Mouse (Mus musculus) forebrain, embryonic 13.5 days (tissue): ENCODE results near the gene Ak4. TPM values are rescaled to one million over a fixed set of nuclear protein-coding genes. Genes with fewer than 3 reads are reported as not detected.

ENCODE experiments used
- ATAC-seq: fragments of 200-750 bp; cut with Nextera tagmentation; 2 replicates; pipeline ENCODE4 v1.8.0; 2017
- H3K27ac ChIP-seq: fragments of 300-500 bp; sonication (generic); 2 replicates; pipeline ENCODE4 v1.5.1; 2015; ENCODE audit warnings: inconsistent platforms, mild to moderate bottlenecking, moderate library complexity
- H3K27me3 ChIP-seq: fragments of 300-500 bp; sonication (generic); 2 replicates; pipeline ENCODE4 v1.6.1; 2015; ENCODE audit warnings: mild to moderate bottlenecking, inconsistent platforms
- H3K36me3 ChIP-seq: fragments of 300-500 bp; sonication (generic); 2 replicates; pipeline ENCODE4 v1.6.1; 2015; ENCODE audit warnings: mild to moderate bottlenecking, inconsistent platforms; ENCODE audit not compliant: poor library complexity, severe bottlenecking
- H3K4me1 ChIP-seq: fragments of 300-500 bp; sonication (generic); 2 replicates; pipeline ENCODE4 v1.6.1; 2015; ENCODE audit warnings: inconsistent platforms
- H3K4me2 ChIP-seq: fragments of 300-500 bp; sonication (generic); 2 replicates; pipeline ENCODE4 v1.6.1; 2015; ENCODE audit warnings: inconsistent platforms, mild to moderate bottlenecking, moderate library complexity
- H3K4me3 ChIP-seq: fragments of 300-500 bp; sonication (generic); 2 replicates; pipeline ENCODE4 v1.5.1; 2015; ENCODE audit warnings: mild to moderate bottlenecking, inconsistent platforms
- H3K9ac ChIP-seq: fragments of 300-500 bp; sonication (generic); 2 replicates; pipeline ENCODE4 v1.6.1; 2015; ENCODE audit warnings: mild to moderate bottlenecking, inconsistent platforms
- H3K9me3 ChIP-seq: fragments of 300-500 bp; sonication (generic); replicated peaks from 2 replicates; pipeline ENCODE4 v1.6.1; 2016; ENCODE audit warnings: inconsistent platforms
- WGBS: fragments of 180-500 bp; shearing (Covaris S2); methylation state at CpG from one replicate; pipeline ENCODE4 v1.1.7; 2015; 5-methylcytosine and 5-hydroxymethylcytosine counted together
- polyA plus RNA-seq: library from polyadenylated mRNA; unstranded; fragments of >200 nt; fragmentation: Nextera tagmentation; extraction: Ambion mirVana; gene quantifications from 2 replicates; pipeline ENCODE4 v1.2.1, GENCODE M21; 2015

Ak4 gene
- polyA plus RNA-seq, 1 experiment from 2014 or later: 9.7 TPM

- Histone ChIP-seq H3K4me2 (no peak overlapping the region), H3K9ac (no peak overlapping the region), H3K27ac (no peak overlapping the region), H3K36me3 (no peaks in the 10 kb centered on the region), H3K4me1 (no peaks in the 10 kb centered on the region), H3K27me3 (no peaks in the 10 kb centered on the region), H3K4me3 (no peak overlapping the region), H3K9me3 (no peaks in the 10 kb centered on the region)
- no peak for ATAC-seq
- 85% methylated on average over 8 of the region's 8 CpGs for WGBS
Measured at GRCm38 (mm10) chr4:101395021-101395533, 24.0 kb upstream of the Ak4 start.

GRCm38 (mm10) chr4:101400025-101400594, 19.0 kb upstream of the Ak4 start:
- H3K9ac ChIP-seq: no peak overlapping the region
- no peak overlapping the region for H3K4me2 ChIP-seq
- H3K27me3 ChIP-seq: no peaks in the 10 kb centered on the region
- no peak for ATAC-seq
- H3K27ac ChIP-seq: no peak overlapping the region
- no peak overlapping the region for H3K4me3 ChIP-seq
- H3K36me3 ChIP-seq: no peaks in the 10 kb centered on the region
- H3K4me1 ChIP-seq: no peaks in the 10 kb centered on the region
- 78% methylated on average over 4 of the region's 4 CpGs for WGBS
- H3K9me3 ChIP-seq: no peaks in the 10 kb centered on the region

GRCm38 (mm10) chr4:101401945-101402344, 17.1 kb upstream of the Ak4 start:
- Histone ChIP-seq H3K27ac (no peak overlapping the region), H3K4me3 (no peak overlapping the region), H3K9ac (no peak overlapping the region), H3K36me3 (no peaks in the 10 kb centered on the region), H3K27me3 (no peaks in the 10 kb centered on the region), H3K9me3 (no peaks in the 10 kb centered on the region), H3K4me2 (no peak overlapping the region), H3K4me1 (no peaks in the 10 kb centered on the region)
- WGBS: 84% methylated on average over 1 of the region's 1 CpGs
- no peak for ATAC-seq

DNA sequence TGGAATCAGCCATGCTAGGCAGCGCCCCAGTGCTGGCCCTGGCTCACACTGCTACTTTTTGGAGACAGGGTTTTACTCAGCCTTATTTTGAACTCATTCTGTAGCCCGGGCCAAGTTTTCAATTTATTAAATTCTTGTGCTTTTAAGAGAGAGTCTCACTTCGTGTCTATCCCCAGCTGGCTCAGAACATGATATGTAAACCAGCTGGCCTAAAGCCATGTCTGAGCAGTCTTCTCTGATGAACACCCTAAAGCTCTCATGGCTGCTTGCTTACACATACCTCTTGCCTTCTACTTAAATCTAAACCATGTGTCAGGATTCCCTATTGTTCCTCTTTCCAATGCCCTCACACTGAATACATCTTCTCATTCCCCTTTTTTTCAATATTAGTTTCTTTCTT, 14.2 kb upstream of the Ak4 start:
- no peak overlapping the region for H3K27ac ChIP-seq
- H3K4me3 ChIP-seq: no peak overlapping the region
- H3K36me3 ChIP-seq: no peaks in the 10 kb centered on the region
- H3K9ac ChIP-seq: no peak overlapping the region
- ATAC-seq: peak; percentile 58; the same call in 1 of the 2 replicates
- no peaks in the 10 kb centered on the region for H3K4me1 ChIP-seq
- no peak overlapping the region for H3K4me2 ChIP-seq
- no peaks in the 10 kb centered on the region for H3K9me3 ChIP-seq
- no peaks in the 10 kb centered on the region for H3K27me3 ChIP-seq
- 77% methylated on average over 3 of the region's 3 CpGs for WGBS

DNA sequence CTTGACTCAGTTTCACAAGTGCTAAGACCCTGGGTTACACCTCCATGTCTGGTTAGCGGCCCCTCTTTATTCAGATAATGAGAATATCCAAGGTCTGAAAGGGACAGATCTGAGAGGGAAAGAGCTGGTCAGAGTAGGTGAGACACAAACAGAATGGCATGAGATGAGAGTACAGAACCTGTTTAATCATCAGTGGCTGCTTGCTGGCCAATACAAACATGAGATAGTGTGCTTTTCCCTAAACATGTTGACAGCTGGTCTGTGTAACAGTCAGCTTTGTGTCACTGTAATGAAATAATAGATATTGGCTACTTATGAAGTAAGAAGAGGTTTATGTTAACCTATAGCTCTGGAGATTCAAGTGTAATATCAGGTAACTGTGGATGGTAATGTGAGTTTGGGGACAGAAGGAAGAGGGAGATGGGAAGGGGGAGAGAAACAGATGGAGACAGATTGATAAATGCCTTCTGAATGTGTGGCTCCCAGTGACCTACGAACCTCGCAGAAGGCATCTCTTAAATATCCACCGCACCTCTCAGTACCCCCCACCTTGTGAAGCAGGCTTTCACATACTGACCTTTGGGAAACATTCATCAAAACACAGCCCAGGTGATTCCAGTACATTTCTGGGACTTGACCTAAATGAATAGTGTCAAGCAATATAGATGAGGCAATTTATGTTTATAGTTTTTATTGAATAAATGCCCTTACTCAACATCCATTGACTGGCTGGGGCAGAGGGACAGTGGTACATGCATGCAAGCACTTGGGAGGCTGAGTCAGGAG, 12.5 kb upstream of the Ak4 start:
- no peak overlapping the region for H3K9ac ChIP-seq
- no peaks in the 10 kb centered on the region for H3K9me3 ChIP-seq
- WGBS: 96% methylated on average over 4 of the region's 4 CpGs
- no peaks in the 10 kb centered on the region for H3K4me1 ChIP-seq
- H3K4me2 ChIP-seq: no peak overlapping the region
- ATAC-seq: no peak
- no peak overlapping the region for H3K27ac ChIP-seq
- no peak overlapping the region for H3K4me3 ChIP-seq
- no peaks in the 10 kb centered on the region for H3K36me3 ChIP-seq
- no peaks in the 10 kb centered on the region for H3K27me3 ChIP-seq

DNA sequence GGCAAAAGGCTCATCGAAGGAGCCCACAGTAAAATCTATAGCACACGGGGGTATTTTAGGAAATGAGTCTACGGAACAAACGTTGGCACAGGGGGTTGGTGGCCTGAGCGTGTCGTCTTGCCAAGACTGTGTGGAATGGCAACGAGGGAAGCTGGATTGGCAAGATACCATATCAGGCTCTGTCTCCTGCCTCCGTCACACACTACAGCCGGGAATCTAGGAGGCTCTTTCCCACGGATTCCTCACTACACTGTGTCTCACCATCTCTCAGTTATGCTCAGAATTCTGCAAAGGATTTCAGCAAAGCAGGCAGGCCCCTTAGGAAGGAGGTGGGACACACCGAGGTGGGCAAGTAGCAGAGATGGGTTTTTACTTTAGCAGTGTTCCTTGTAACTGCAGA, 2.1 kb upstream of the Ak4 start:
- H3K9ac ChIP-seq: no peak overlapping the region
- no peak overlapping the region for H3K4me3 ChIP-seq
- H3K9me3 ChIP-seq: no peaks in the 10 kb centered on the region
- peaks cover 13% of the 10 kb centered on the region; the same call in 1 of the 2 replicates for H3K4me1 ChIP-seq
- H3K27me3 ChIP-seq: 0 out of 2 replicates have a peak, but pooled peaks cover 2% of the 10 kb centered on the region
- H3K36me3 ChIP-seq: no peaks in the 10 kb centered on the region
- H3K27ac ChIP-seq: no peak overlapping the region
- no peak for ATAC-seq
- WGBS: 80% methylated on average over 11 of the region's 11 CpGs
- H3K4me2 ChIP-seq: no peak overlapping the region

GRCm38 (mm10) chr4:101419911-101420880, 1.1 kb downstream of the Ak4 start:
- Histone ChIP-seq H3K4me2 (peak overlapping the region; percentile 97), H3K36me3 (no peaks in the 10 kb centered on the region), H3K27ac (peak overlapping the region; percentile 31; the same call in 1 of the 2 replicates), H3K4me1 (peaks cover 19% of the 10 kb centered on the region), H3K9me3 (no peaks in the 10 kb centered on the region), H3K27me3 (0 out of 2 replicates have a peak, but pooled peaks cover 2% of the 10 kb centered on the region), H3K9ac (peak overlapping the region; percentile 79), H3K4me3 (peak overlapping the region; percentile 68)
- ATAC-seq: peak; percentile 76
- under 1% methylated on average over 82 of the region's 90 CpGs for WGBS

DNA sequence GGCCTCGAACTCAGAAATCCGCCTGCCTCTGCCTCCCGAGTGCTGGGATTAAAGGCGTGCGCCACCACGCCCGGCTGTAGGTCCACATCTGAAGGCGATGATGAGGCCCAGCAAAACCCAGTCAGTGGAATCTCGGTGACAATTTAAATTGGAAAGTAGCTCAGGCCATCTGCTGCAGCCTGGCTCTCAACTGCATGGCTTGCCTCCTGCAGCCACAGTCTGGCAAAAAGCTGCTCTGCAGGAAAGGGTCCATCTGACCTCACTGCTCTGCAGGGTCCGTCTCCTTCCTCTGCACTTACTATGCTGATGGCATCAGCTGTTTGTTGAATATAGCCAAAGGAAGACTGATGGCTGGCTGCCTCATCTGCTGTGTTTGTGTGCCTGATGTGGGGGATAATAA, 3.9 kb downstream of the Ak4 start:
- no peak overlapping the region for H3K4me2 ChIP-seq
- ATAC-seq: no peak
- H3K4me1 ChIP-seq: peaks cover 19% of the 10 kb centered on the region
- no peaks in the 10 kb centered on the region for H3K9me3 ChIP-seq
- WGBS: 84% methylated on average over 10 of the region's 10 CpGs
- H3K9ac ChIP-seq: no peak overlapping the region
- no peak overlapping the region for H3K27ac ChIP-seq
- H3K4me3 ChIP-seq: no peak overlapping the region
- 0 out of 2 replicates have a peak, but pooled peaks cover 2% of the 10 kb centered on the region for H3K27me3 ChIP-seq
- H3K36me3 ChIP-seq: no peaks in the 10 kb centered on the region

DNA sequence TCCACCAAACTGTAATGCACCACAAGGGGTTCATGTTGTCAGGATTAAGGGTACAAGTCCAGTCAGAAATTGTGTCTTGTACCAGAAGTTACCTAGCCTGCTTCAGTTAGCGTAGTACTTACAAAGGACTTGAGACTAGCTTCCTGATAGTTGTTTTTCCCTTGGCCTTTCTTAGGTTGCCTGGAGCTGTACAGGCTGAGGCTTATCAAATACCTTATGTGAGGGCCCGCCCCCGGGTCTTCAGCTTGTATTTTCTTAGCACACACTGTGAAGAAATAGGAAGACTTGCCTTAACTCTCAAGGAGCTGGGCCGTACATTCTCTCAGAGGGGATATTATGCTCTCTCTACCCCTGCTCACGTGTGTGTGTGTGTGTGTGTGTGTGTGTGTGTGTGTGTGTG, 4.5 kb downstream of the Ak4 start:
- WGBS: 91% methylated on average over 5 of the region's 5 CpGs
- no peak overlapping the region for H3K4me3 ChIP-seq
- H3K27ac ChIP-seq: no peak overlapping the region
- no peaks in the 10 kb centered on the region for H3K27me3 ChIP-seq
- no peaks in the 10 kb centered on the region for H3K9me3 ChIP-seq
- no peak overlapping the region for H3K9ac ChIP-seq
- no peaks in the 10 kb centered on the region for H3K36me3 ChIP-seq
- peaks cover 19% of the 10 kb centered on the region for H3K4me1 ChIP-seq
- H3K4me2 ChIP-seq: no peak overlapping the region
- no peak for ATAC-seq

DNA sequence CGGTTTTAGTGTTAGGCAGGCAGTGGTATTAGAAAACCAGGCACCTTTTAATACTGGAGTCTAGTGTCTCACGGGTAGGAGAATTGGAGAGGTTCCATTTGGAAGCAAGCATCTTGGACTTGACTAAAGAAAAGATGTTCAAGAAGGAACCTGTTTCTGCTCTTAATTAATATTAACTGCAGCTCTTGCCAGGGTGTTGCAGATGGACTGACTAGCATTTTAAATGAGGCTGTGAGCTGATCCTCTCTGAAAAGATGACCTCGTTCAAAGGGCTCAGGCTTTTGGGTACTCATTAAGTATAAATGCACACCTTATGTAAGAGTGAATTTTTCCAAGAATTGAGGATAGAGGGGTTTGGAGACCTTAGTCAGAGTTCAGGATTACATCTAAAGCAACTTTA, 5.4 kb downstream of the Ak4 start:
- WGBS: 62% methylated on average over 3 of the region's 3 CpGs
- Histone ChIP-seq H3K9me3 (no peaks in the 10 kb centered on the region), H3K4me2 (no peak overlapping the region), H3K27me3 (no peaks in the 10 kb centered on the region), H3K4me1 (peaks cover 19% of the 10 kb centered on the region), H3K27ac (no peak overlapping the region), H3K36me3 (no peaks in the 10 kb centered on the region), H3K9ac (no peak overlapping the region), H3K4me3 (no peak overlapping the region)
- no peak for ATAC-seq

DNA sequence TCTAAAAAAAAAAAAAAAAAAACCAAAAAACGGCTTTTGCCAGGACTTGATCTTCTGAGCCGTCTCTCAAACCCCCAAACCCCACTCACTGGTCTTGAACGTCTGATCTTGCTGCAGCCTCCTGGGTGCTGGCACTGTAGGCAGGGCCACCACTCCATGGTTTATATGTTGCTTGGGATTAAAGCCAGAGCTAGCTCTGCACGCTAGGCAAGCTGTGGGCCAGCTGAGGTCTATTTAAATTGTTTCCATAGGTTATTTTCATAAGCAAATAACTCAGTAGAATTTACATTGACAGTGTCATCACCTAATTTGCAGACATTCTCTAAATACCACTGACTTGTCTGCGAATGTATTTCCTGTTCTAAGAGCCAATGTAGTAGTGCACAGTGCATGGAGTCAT, 6.0 kb downstream of the Ak4 start:
- no peak for ATAC-seq
- Histone ChIP-seq H3K4me1 (peaks cover 17% of the 10 kb centered on the region), H3K4me2 (no peak overlapping the region), H3K27ac (no peak overlapping the region), H3K9ac (no peak overlapping the region), H3K9me3 (no peaks in the 10 kb centered on the region), H3K4me3 (no peak overlapping the region), H3K27me3 (no peaks in the 10 kb centered on the region), H3K36me3 (no peaks in the 10 kb centered on the region)
- WGBS: 85% methylated on average over 5 of the region's 5 CpGs

GRCm38 (mm10) chr4:101425666-101426065, 6.6 kb downstream of the Ak4 start:
- no peak for ATAC-seq
- H3K36me3 ChIP-seq: no peaks in the 10 kb centered on the region
- WGBS: 98% methylated on average over 3 of the region's 3 CpGs
- H3K27ac ChIP-seq: no peak overlapping the region
- H3K9me3 ChIP-seq: no peaks in the 10 kb centered on the region
- H3K4me3 ChIP-seq: no peak overlapping the region
- H3K9ac ChIP-seq: no peak overlapping the region
- peaks cover 12% of the 10 kb centered on the region for H3K4me1 ChIP-seq
- H3K27me3 ChIP-seq: no peaks in the 10 kb centered on the region
- H3K4me2 ChIP-seq: no peak overlapping the region
